Mouse (Mus musculus) gastrocnemius, postnatal 14 days (tissue): ENCODE results near the gene Tk1. TPM values are rescaled to one million over a fixed set of nuclear protein-coding genes. Genes with fewer than 3 reads are reported as not detected.

Experiments used
- DNase-seq: peaks from one replicate; pipeline ENCODE4 v3.0.0; 2021; ENCODE audit warnings: mixed read lengths
- intact Hi-C: fragments of 180-260 bp; cut with DNase I; formaldehyde crosslinking; loops from one replicate; pipeline ENCODE4 v1.15.1; 2025; ENCODE audit warnings: low total_unique reads
- long read RNA-seq, 2 experiments: library from polyadenylated mRNA; stranded (forward); transcript quantifications; one replicate each; pipeline ENCODE4 v2.0.0; 2021
- total RNA-seq, 2 experiments: library from RNA; stranded (reverse); gene quantifications; 2 replicates each; pipeline ENCODE4 v1.2.3; 2021

Gene Tk1
- 1 to 10 TPM; 5.4 to 5.8 TPM for total RNA-seq
- long read RNA-seq, experiment 1, partial matches to known transcripts = 0 of 5 reads
- long read RNA-seq, experiment 1, other reads (novel, unspliced or antisense) = 2 of 5 reads
- long read RNA-seq, experiment 2, partial matches to known transcripts = 0 of 4 reads
- long read RNA-seq, experiment 2, other reads (novel, unspliced or antisense) = 1 of 4 reads

- intact Hi-C loops = loop anchor here (2.0 kb wide), 1 partner anchor 35 kb away; no protein-coding TSS in a partner anchor
Observed at GRCm38 (mm10) chr11:117825333-117826101, at the start of gene Tk1, which contains the start of gene Afmid. Gene Tk1 (minus strand): TSS chr11:117826092. Gene Afmid (plus strand): TSS chr11:117825924.

DNA sequence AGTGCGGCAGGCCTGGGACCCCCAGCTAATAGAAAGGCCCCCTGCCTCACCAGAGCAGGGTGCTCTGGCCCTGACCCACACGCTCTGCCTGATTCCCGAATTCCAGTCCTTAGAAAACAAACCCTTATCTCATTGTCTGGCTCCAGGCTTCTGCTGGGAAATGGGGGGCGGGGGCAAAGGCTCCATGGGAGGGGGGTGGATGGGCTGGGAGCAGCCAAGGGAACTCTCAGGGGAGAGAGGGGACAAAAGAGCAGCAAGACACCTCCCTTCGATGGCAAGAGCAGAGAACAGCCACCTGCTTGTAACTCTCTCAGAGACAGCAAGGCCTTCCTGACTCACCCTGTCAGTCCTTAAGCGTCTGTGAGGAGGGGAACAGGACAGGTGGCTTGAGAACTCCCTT, 49.8 kb upstream of the Tk1 start:
- DNase-seq = no peak
- intact Hi-C loops = no loop called here

More at GRCm38 (mm10) chr11:117825333-117826101, at the start of gene Tk1, which contains the start of gene Afmid:
- peak; percentile 73 for DNase-seq

- no peak for DNase-seq
- intact Hi-C loops = loop anchor here (5.0 kb wide), 2 partner anchors 93 to 143 kb away; no protein-coding TSS in a partner anchor
Observed at GRCm38 (mm10) chr11:117874419-117874818, 48.5 kb upstream of the Tk1 start.

DNA sequence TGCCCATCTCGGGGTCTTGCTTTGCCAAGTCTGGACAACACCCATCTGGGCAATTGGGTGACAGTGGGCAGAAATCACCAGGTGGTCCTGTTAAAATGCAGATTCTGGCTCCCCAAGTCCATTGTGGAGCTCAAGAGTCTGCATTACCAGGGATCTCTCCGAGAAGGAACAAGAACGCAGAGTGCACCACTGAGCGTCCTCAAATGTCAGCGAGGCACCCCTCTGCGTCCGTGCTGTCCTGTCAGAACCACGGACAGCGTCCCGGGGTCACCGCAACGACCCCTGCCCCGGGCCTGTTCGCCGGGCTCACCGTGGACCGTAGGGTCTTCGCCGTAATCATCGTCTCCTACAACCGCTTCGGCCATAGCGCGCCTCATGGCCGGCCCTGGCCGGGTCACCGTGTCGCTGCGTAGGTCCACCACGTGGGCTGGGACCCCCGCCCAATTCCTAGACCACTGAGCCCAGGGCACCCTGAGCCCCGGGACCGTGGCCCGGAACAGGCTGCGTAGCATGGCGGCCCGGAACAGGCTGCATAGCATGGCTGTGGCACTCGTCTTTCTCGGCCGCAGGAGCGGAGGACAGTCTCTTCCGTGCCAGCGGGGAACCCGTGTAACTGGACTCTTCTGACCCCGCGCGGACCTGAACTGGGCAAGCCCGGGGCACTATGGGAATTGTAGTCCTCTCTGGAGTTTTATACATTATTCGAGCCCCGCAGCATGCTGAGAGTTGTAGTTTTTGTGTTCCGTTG, 47.1 kb upstream of the Tk1 start, which contains the start of gene Tha1:
Gene Tha1 (minus strand): TSS at position 621 of the 748 bp plus-strand sequence.
- intact Hi-C loops = loop anchor here (5.0 kb wide), 2 partner anchors 94 to 144 kb away; no protein-coding TSS in a partner anchor
- DNase-seq = peak; percentile 88

GRCm38 (mm10) chr11:117871911-117872584, 46.2 kb upstream of the Tk1 start:
- intact Hi-C loops = loop anchor here (5.0 kb wide), 2 partner anchors 95 to 145 kb away; no protein-coding TSS in a partner anchor
- no peak for DNase-seq

- no peak for DNase-seq
- intact Hi-C loops = loop anchor here (5.0 kb wide), 2 partner anchors 96 to 146 kb away; no protein-coding TSS in a partner anchor
Observed at GRCm38 (mm10) chr11:117871376-117871775, 45.5 kb upstream of the Tk1 start.

DNA sequence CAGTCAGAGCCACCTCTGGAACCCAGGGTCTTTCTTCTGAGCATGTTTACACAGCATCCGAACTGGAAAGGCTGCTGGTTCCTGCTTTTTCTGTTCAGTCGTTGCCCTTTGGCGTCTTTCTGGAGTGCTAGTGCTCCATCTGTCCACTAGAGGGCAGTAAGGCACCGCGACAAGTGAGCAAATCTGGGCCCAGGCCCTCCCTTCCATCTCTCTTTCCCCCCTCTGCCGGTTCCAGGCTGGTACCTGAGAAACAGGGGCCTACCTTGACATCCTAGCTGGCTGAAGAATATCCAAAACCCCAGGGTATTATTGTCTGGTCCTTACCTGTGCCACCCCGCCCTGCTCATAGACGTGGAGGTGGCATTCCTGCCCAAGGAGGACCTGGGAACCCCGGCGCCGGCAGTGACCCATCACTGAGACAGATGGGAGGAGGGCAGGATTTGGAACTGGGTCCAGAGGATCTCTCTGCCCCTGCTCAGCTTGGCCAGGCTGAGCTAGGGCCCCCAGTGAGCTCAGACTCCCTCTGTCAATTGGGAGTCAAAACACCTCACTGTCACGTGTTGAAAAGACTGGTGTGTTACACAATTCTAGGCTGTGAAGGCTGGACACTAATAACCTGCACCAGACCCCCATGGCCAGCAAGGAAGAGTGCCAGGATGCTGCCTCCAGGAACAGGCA, 44.9 kb upstream of the Tk1 start:
- intact Hi-C loops = loop anchor here (5.0 kb wide), 2 partner anchors 96 to 146 kb away; no protein-coding TSS in a partner anchor

GRCm38 (mm10) chr11:117865988-117866387, 40.1 kb upstream of the Tk1 start:
- intact Hi-C loops = loop anchor here (5.0 kb wide), 1 partner anchor 236 kb away; no protein-coding TSS in a partner anchor
- no peak for DNase-seq

More for the DNA sequence above, 44.9 kb upstream of the Tk1 start:
- peak; percentile 69 for DNase-seq

- DNase-seq = no peak
- intact Hi-C loops = loop anchor here (5.0 kb wide), 1 partner anchor 237 kb away; no protein-coding TSS in a partner anchor
Observed at GRCm38 (mm10) chr11:117864805-117865204, 38.9 kb upstream of the Tk1 start.

GRCm38 (mm10) chr11:117863174-117863856, 37.4 kb upstream of the Tk1 start:
- DNase-seq = no peak
- intact Hi-C loops = no loop called here

DNA sequence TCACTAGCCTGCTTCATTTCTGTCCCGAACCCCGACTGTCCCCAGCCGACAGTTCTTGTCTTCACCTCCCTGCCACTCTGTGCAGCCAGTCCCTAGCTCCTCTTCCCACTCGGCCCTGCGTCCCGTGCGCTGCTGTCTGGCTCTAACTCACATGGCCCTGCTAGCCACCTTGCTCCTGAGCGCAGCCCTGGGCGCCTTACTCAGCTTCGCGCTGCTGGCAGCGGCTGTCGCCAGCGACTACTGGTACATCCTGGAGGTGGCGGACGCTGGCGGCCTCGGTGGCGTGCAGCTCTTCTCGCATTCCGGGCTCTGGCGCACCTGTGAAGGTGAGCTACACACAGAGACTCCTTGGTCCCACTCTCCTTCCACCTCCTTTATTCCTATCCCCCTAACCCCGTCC, 34.7 kb upstream of the Tk1 start, which contains the start of gene Tmem235:
Gene Tmem235 (plus strand): TSS at position 152 of the 400 bp plus-strand sequence.
- intact Hi-C loops = no loop called here
- no peak for DNase-seq

DNA sequence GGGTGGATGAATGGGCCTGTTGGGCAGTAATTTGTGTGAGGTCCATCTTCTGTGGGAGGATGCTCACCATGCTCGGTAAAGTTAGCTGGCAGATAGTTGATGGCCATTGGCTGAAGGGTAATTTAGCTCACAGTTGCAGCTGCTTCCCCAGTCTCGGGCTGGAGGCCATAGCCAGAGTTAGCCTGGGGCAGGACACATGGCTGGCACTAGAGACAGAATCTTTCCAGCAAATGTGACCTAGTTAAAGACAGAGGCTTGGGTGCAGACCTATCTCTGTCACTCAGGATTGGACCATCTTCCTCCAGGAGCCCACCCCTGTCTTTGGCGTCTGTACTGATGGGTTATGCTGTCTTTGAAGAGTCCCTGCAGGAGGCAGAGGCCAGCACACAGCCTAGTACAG, 32.5 kb upstream of the Tk1 start:
- no peak for DNase-seq
- intact Hi-C loops = no loop called here

DNA sequence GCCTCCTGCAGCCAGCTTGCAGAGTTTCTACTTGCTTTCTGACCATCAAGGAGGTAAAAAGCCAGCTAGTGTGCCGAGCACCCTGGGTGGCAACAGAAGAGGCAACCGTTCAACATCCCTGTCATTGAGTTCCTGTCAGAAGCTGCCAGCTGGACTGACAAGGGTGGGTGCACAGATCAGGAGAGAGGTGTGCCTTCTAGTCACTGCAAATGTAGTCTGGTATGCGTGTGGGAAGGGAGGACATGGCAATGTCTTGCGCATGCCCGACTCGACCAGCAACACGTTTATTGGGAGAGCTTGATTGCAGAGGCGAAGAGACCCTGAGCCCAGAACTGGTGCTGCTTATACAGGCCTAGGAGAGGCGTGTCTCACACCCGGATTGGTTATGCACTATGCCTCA, 31.6 kb upstream of the Tk1 start:
- no peak for DNase-seq
- intact Hi-C loops = no loop called here

GRCm38 (mm10) chr11:117855975-117856374, 30.1 kb upstream of the Tk1 start:
- intact Hi-C loops = no loop called here
- no peak for DNase-seq

DNA sequence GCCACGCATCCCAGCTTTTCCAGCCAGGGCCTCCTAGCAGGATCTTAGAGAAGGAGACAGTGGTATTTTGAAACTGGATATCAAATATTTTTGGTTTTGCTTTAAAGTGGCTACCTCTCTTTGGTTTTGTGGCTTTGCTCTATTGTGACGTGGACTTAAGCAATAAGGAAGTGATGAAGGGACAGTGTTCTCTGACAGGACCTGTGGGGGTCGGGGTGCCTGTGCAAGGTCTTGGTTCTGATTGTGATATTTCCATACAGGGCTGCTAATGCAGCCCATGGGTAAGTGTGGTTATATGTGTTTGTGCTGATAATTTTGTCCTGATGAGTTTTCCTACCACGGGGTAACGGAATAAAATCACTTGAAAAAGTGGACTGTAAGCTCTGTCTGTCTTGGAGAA, 29.5 kb upstream of the Tk1 start:
- intact Hi-C loops = no loop called here
- DNase-seq = no peak

DNA sequence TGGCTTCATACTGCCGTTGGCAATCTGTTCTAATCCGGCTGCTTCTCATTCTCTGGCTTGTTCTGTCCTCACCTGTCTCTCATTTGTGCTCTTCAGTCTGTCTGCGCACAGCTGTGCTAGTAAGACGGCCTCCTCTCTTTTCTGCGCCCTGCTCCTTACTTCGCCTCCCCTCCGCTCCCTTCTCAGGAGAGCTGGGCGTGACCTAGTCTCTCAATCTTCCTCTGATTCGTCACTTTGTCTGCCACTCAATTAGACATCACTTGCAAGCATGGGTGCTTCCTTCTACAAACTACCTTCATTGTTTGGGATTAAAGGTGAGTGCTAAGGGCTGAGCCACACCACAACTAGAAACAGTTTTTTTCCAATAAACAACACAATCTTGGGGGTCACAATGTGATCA, 28.3 kb upstream of the Tk1 start:
- DNase-seq = no peak
- intact Hi-C loops = no loop called here

DNA sequence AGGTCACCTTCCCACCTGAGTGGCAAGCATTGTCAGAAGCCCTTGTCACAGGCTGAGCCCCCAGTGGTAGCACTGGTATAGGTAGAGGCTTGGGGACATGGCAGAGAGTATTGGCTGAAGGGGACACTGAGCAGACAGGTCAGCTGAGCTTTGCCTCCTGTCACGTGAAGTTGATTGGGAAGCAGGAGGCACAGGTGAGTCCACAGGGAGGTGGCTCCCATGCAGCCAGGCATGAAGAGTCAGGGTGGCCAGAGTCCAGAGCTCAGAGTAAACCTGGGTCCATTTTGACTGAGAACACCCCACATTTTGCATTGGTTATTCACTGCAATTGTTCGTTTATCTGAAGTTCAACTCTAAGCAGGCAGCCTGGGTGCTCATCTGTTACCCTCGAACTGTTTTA, 27.0 kb upstream of the Tk1 start:
- no peak for DNase-seq
- intact Hi-C loops = no loop called here
